Mouse (Mus musculus) limb, embryonic 12.5 days (tissue): Measurements from ENCODE around the gene Nudt3. TPM values are rescaled to one million over a fixed set of nuclear protein-coding genes. Genes with fewer than 3 reads are reported as not detected.

ENCODE experiments used
- ATAC-seq: fragments of 200-750 bp; cut with Nextera tagmentation; 2 replicates; pipeline ENCODE4 v1.8.0; 2017; ENCODE audit warnings: low read depth, moderate TSS enrichment; ENCODE audit not compliant: insufficient number of reproducible peaks, insufficient read depth, low FRiP score, low TSS enrichment
- H3K27ac ChIP-seq: fragments of 300-500 bp; sonication (generic); 2 replicates; pipeline ENCODE4 v1.5.1; 2016; ENCODE audit warnings: mild to moderate bottlenecking, moderate library complexity
- H3K27me3 ChIP-seq: fragments of 300-500 bp; sonication (generic); 2 replicates; pipeline ENCODE4 v1.6.1; 2016; ENCODE audit warnings: mild to moderate bottlenecking, moderate library complexity
- H3K36me3 ChIP-seq: fragments of 300-500 bp; sonication (generic); 2 replicates; pipeline ENCODE4 v1.6.1; 2016; ENCODE audit warnings: mild to moderate bottlenecking, moderate library complexity
- H3K4me1 ChIP-seq: fragments of 300-500 bp; sonication (generic); replicated peaks from 2 replicates; pipeline ENCODE4 v1.6.1; 2016
- H3K4me2 ChIP-seq: fragments of 300-500 bp; sonication (generic); 2 replicates; pipeline ENCODE4 v1.6.1; 2016; ENCODE audit warnings: mild to moderate bottlenecking, moderate library complexity
- H3K4me3 ChIP-seq: fragments of 300-500 bp; sonication (generic); replicated peaks from 2 replicates; pipeline ENCODE4 v1.5.1; 2016; ENCODE audit warnings: mild to moderate bottlenecking
- H3K9ac ChIP-seq: fragments of 300-500 bp; sonication (generic); replicated peaks from 2 replicates; pipeline ENCODE4 v1.6.1; 2016; ENCODE audit warnings: mild to moderate bottlenecking, moderate library complexity
- H3K9me3 ChIP-seq: fragments of 300-500 bp; sonication (generic); 2 replicates; pipeline ENCODE4 v1.6.1; 2016; ENCODE audit warnings: mild to moderate bottlenecking, moderate library complexity
- WGBS: fragments of 180-500 bp; shearing (Covaris S2); methylation state at CpG from one replicate; pipeline ENCODE4 v1.1.7; 2016; 5-methylcytosine and 5-hydroxymethylcytosine counted together
- polyA plus RNA-seq: library from polyadenylated mRNA; unstranded; fragments of >200 nt; fragmentation: Nextera tagmentation; extraction: Ambion mirVana; gene quantifications from 2 replicates; pipeline ENCODE4 v1.2.1, GENCODE M21; 2016

The Nudt3 gene
- polyA plus RNA-seq, 1 experiment from 2014 or later: 126 TPM

- peak overlapping the region; percentile 99 for H3K27ac ChIP-seq
- WGBS: 45% methylated on average over 20 of the region's 20 CpGs
- ATAC-seq: no peak
- H3K9me3 ChIP-seq: no peaks in the 10 kb centered on the region
- peak overlapping the region; percentile 91 for H3K4me2 ChIP-seq
- H3K4me3 ChIP-seq: peak overlapping the region; percentile 92
- H3K27me3 ChIP-seq: no peaks in the 10 kb centered on the region
- peak overlapping the region; percentile 96 for H3K9ac ChIP-seq
- H3K4me1 ChIP-seq: peaks cover 47% of the 10 kb centered on the region
- no peaks in the 10 kb centered on the region for H3K36me3 ChIP-seq
Observed at GRCm38 (mm10) chr17:27554062-27554960, 69.0 kb downstream of the Nudt3 start.

DNA sequence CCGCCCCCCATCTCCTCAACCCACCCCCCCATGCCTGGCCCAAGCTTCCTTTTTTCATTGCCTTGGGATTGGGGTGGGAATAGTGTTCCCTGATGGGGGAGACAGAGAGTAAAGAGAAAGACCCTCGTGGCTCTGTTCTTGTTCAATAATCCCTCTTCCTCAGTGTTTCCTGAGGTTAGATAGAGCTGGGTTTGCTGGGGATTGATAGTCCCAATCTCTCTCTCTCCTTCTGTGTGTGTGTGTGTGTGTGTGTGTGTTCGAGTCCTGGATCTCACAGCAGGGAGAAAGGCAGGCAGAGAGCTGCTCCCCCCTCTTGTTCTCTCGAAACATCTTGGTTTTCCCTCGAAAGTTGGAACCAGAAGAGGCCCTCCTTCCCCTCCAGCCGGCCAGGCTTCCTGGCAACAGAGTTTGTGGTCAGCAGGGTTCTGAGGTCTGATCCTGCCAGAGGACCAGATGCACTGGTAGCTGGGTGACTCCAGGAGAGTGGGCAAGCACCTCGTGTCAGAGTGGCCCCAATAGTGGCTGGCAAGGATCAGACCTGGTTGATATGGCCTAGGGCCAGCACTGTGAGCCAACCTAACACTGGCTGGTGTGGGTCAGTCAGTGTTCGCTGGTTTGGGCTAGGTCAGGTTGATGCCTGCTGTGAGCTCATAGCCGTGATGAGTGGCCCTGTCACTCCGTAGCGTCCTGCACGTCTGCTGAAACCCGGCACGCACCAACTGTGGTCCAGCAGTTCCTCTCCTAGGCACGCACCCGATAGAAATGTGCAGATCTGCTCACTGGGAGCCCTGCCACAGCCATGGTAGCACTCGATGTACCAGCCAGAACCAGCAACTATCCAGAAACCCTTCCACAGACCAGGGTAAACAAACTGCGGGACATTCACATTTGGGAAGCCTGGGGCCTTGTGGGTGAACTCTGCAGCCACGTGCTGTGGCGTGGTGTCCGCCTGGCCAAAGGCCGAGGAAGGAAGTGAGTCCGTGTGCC, 70.8 kb downstream of the Nudt3 start:
- H3K4me1 ChIP-seq: peaks cover 38% of the 10 kb centered on the region
- 79% methylated on average over 23 of the region's 23 CpGs for WGBS
- H3K36me3 ChIP-seq: no peaks in the 10 kb centered on the region
- ATAC-seq: no peak
- H3K9ac ChIP-seq: no peak overlapping the region
- H3K27ac ChIP-seq: 0 out of 2 replicates have a peak overlapping the region, but pooled peaks have one; percentile 35
- H3K9me3 ChIP-seq: no peaks in the 10 kb centered on the region
- H3K4me2 ChIP-seq: no peak overlapping the region
- no peak overlapping the region for H3K4me3 ChIP-seq
- no peaks in the 10 kb centered on the region for H3K27me3 ChIP-seq

DNA sequence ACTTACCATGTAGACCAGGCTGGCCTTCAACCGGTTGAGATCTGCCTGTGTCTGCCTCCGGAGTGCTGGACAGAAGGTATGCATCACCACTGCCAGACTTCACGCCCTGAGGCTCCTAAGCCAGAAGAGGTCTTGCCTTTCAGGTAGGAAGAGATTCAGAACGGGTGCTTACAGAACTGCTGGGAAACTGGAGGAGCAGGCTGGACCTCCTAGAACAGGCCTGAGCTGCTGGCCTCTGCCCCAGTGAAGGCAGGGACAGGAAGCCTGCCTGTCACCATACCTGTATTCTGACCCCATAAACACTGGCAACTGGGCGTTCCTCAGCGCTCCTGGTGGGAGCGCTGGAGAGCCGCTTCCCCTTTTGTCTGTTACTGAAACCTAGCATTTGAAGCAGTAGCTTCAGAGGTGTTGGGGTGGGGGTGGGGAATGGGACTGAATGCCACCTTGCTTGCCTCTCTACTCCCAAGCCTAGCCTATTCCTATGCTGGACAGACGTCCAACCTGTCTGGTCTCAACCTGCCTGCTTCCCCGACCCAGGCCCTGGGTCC, 71.8 kb downstream of the Nudt3 start:
- no peaks in the 10 kb centered on the region for H3K36me3 ChIP-seq
- H3K4me1 ChIP-seq: peaks cover 43% of the 10 kb centered on the region
- 60% methylated on average over 10 of the region's 10 CpGs for WGBS
- H3K4me3 ChIP-seq: no peak overlapping the region
- H3K27ac ChIP-seq: no peak overlapping the region
- no peak overlapping the region for H3K9ac ChIP-seq
- no peak for ATAC-seq
- no peaks in the 10 kb centered on the region for H3K27me3 ChIP-seq
- no peak overlapping the region for H3K4me2 ChIP-seq
- H3K9me3 ChIP-seq: no peaks in the 10 kb centered on the region

GRCm38 (mm10) chr17:27549234-27549633, 74.1 kb downstream of the Nudt3 start:
- Histone ChIP-seq H3K27me3 (no peaks in the 10 kb centered on the region), H3K9me3 (no peaks in the 10 kb centered on the region), H3K36me3 (no peaks in the 10 kb centered on the region), H3K27ac (no peak overlapping the region), H3K4me3 (no peak overlapping the region), H3K9ac (no peak overlapping the region), H3K4me1 (peaks cover 42% of the 10 kb centered on the region), H3K4me2 (0 out of 2 replicates have a peak overlapping the region, but pooled peaks have one; percentile 0)
- no peak for ATAC-seq
- 65% methylated on average over 8 of the region's 8 CpGs for WGBS

DNA sequence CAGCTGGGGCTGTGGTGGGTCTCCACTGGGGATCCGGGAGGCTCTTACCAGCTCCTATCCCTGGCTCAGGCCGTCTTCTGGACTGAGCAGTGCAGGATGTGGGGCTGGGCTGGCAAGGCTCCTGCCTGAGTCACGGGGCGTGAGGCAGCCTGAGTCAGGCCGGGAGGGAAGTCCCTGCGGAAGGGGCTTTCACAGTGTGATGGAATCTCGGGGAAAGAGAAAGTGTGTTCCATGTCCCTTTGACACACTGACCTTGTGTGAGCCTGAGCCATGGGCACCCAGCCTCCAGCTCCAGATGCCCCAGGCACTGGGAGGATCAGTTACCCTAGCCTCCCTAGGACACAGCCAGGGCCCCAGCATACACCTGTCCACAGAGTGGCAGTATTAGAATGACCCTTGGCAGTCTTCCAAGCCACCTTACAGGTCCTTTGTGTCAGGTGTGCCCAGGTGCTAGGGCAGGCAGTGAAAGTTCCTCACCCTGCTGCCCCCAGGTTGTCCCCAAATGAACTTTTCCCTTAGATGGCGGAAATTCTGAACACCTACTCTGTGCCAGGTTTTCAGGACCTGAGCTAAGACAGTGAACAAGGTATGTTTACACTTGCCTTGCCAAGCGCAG, 75.9 kb downstream of the Nudt3 start:
- no peak for ATAC-seq
- WGBS: 75% methylated on average over 9 of the region's 9 CpGs

GRCm38 (mm10) chr17:27546574-27547085, 76.7 kb downstream of the Nudt3 start:
- Histone ChIP-seq H3K4me2 (no peak overlapping the region), H3K36me3 (no peaks in the 10 kb centered on the region), H3K27ac (no peak overlapping the region), H3K9me3 (no peaks in the 10 kb centered on the region), H3K4me3 (no peak overlapping the region), H3K4me1 (peaks cover 27% of the 10 kb centered on the region), H3K27me3 (no peaks in the 10 kb centered on the region), H3K9ac (no peak overlapping the region)
- ATAC-seq: no peak
- 71% methylated on average over 7 of the region's 7 CpGs for WGBS

More for the DNA sequence above, 75.9 kb downstream of the Nudt3 start:
- no peak overlapping the region for H3K27ac ChIP-seq
- no peak overlapping the region for H3K9ac ChIP-seq
- no peak overlapping the region for H3K4me3 ChIP-seq
- no peaks in the 10 kb centered on the region for H3K27me3 ChIP-seq
- H3K36me3 ChIP-seq: no peaks in the 10 kb centered on the region
- H3K4me1 ChIP-seq: peaks cover 29% of the 10 kb centered on the region
- no peak overlapping the region for H3K4me2 ChIP-seq
- no peaks in the 10 kb centered on the region for H3K9me3 ChIP-seq

DNA sequence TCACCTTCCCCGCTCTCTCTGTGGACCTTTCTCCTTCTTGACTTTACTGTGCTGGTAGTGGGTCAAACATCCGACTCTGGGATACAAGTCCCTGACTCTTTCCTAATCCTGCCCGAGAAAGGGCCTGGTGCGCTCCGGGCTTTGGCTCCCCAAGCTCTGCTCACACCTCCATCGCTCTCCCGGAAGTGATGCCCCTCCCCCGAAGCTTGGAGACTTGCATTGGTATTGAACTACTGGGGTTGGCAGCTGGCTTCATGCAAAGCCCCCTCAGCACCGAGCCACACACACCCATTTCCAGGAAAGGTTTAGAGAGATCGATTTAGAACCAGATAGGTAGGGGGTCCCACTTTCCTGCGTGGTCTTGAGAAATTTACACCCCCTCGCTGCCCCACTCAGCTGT, 77.3 kb downstream of the Nudt3 start:
- Histone ChIP-seq H3K4me2 (no peak overlapping the region), H3K36me3 (no peaks in the 10 kb centered on the region), H3K4me1 (peaks cover 27% of the 10 kb centered on the region), H3K27me3 (no peaks in the 10 kb centered on the region), H3K9ac (no peak overlapping the region), H3K4me3 (no peak overlapping the region), H3K9me3 (no peaks in the 10 kb centered on the region), H3K27ac (no peak overlapping the region)
- WGBS: 42% methylated on average over 12 of the region's 12 CpGs
- ATAC-seq: no peak

GRCm38 (mm10) chr17:27544551-27544950, 78.7 kb downstream of the Nudt3 start:
- H3K9me3 ChIP-seq: no peaks in the 10 kb centered on the region
- no peak overlapping the region for H3K27ac ChIP-seq
- H3K27me3 ChIP-seq: no peaks in the 10 kb centered on the region
- H3K4me1 ChIP-seq: peaks cover 22% of the 10 kb centered on the region
- 91% methylated on average over 11 of the region's 11 CpGs for WGBS
- no peak overlapping the region for H3K9ac ChIP-seq
- H3K4me2 ChIP-seq: no peak overlapping the region
- H3K4me3 ChIP-seq: no peak overlapping the region
- ATAC-seq: no peak
- H3K36me3 ChIP-seq: no peaks in the 10 kb centered on the region

DNA sequence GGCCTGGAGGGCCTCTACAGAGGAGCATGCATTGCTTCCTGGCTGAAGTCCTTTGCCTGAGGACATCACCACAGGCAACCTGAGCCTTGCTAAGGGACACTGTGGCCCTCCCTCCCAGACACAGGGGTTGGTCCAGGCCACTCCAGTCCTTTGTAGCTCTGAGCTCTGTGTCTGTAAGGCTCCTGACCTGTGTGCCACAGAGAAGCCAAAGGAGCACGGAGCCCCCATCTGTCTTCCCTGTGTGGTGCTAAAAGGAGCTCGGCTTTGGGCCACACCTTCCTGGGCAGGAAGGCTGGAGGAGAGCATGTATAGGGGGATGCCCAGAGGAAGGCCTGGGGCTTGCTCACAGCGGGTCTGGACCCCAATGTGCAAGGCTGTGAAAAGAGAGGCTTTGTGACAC, 81.3 kb downstream of the Nudt3 start:
- Histone ChIP-seq H3K27me3 (no peaks in the 10 kb centered on the region), H3K4me3 (no peak overlapping the region), H3K36me3 (no peaks in the 10 kb centered on the region), H3K4me1 (peaks cover 10% of the 10 kb centered on the region; the same call in 1 of the 2 replicates), H3K27ac (no peak overlapping the region), H3K4me2 (no peak overlapping the region), H3K9ac (no peak overlapping the region), H3K9me3 (no peaks in the 10 kb centered on the region)
- ATAC-seq: no peak
- 75% methylated on average over 3 of the region's 3 CpGs for WGBS

DNA sequence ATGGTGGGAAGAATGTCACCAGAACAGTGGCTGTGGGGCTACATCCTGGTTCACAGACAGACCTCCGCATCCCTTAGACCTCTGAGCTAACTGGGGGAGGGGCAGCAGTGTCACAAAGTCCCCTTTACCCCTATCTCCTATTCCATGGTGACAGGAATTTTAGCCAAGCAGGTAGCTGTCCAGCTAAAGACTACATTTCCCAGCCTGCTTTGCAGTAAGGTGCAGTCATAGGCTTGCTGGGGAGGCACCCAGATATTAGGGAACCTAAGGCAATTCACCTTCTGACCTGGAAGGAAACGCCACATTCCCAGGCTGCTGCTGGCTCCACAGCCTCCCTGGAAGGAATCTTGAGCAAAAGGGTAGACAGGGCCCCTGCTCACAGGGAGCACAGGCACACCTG, 82.0 kb downstream of the Nudt3 start:
- Histone ChIP-seq H3K4me3 (no peak overlapping the region), H3K27ac (no peak overlapping the region), H3K4me1 (peaks cover 4% of the 10 kb centered on the region; the same call in 1 of the 2 replicates), H3K9me3 (no peaks in the 10 kb centered on the region), H3K9ac (no peak overlapping the region), H3K27me3 (no peaks in the 10 kb centered on the region), H3K36me3 (no peaks in the 10 kb centered on the region), H3K4me2 (no peak overlapping the region)
- no peak for ATAC-seq
- WGBS: 66% methylated on average over 2 of the region's 2 CpGs
